Mouse (Mus musculus) liver, postnatal 0 days (tissue): Measurements from ENCODE around the gene Abl2. TPM values are rescaled to one million over a fixed set of nuclear protein-coding genes. Genes with fewer than 3 reads are reported as not detected.

Experiments used
- ATAC-seq: fragments of 200-750 bp; cut with Nextera tagmentation; 2 replicates; pipeline ENCODE4 v1.8.0; 2017; ENCODE audit warnings: mild to moderate bottlenecking, moderate library complexity
- DNase-seq: peaks from one replicate; pipeline ENCODE4 v3.0.0-alpha.2; 2016
- H3K27ac ChIP-seq: fragments of 300-500 bp; sonication (generic); 2 replicates; pipeline ENCODE4 v1.5.1; 2014; ENCODE audit warnings: antibody characterized with exemption, moderate library complexity, mild to moderate bottlenecking, low read depth
- H3K27me3 ChIP-seq: fragments of 300-500 bp; sonication (generic); 2 replicates; pipeline ENCODE4 v1.6.1; 2014; ENCODE audit warnings: low read length, control low read depth, mixed read lengths; ENCODE audit not compliant: insufficient read depth
- H3K36me3 ChIP-seq: fragments of 300-500 bp; sonication (generic); replicated peaks from 2 replicates; pipeline ENCODE4 v1.6.1; 2014; ENCODE audit warnings: mild to moderate bottlenecking, control low read depth, low read length, moderate library complexity, mixed read lengths; ENCODE audit not compliant: insufficient read depth
- H3K4me1 ChIP-seq: fragments of 300-500 bp; sonication (generic); 2 replicates; pipeline ENCODE4 v1.6.1; 2014; ENCODE audit warnings: antibody characterized with exemption, mild to moderate bottlenecking, control low read depth; ENCODE audit not compliant: insufficient read depth
- H3K4me2 ChIP-seq: fragments of 300-500 bp; sonication (generic); 2 replicates; pipeline ENCODE4 v1.6.1; 2014; ENCODE audit warnings: low read depth, mild to moderate bottlenecking, low read length, moderate library complexity, mixed read lengths
- H3K4me3 ChIP-seq: fragments of 300-500 bp; sonication (generic); 2 replicates; pipeline ENCODE4 v1.5.1; 2014; ENCODE audit warnings: low read depth, low read length
- H3K9ac ChIP-seq: fragments of 300-500 bp; sonication (generic); replicated peaks from 2 replicates; pipeline ENCODE4 v1.6.1; 2014; ENCODE audit warnings: mild to moderate bottlenecking, moderate library complexity
- H3K9me3 ChIP-seq: fragments of 300-500 bp; sonication (generic); 2 replicates; pipeline ENCODE4 v1.6.1; 2016; ENCODE audit warnings: mild to moderate bottlenecking, control low read depth, low read length, mixed read lengths
- CTCF ChIP-seq: sonication (generic); IDR thresholded peaks from 2 replicates; pipeline ENCODE4 v1.5.1; 2016; ENCODE audit warnings: antibody characterized with exemption, low read depth
- EP300 ChIP-seq: IDR thresholded peaks from 2 replicates; pipeline ENCODE4 v1.6.1; 2016; ENCODE audit warnings: antibody characterized with exemption, low read depth, mild to moderate bottlenecking
- WGBS: fragments of 180-500 bp; shearing (Covaris S2); extraction: QIAGEN DNeasy Blood & Tissue Kit; methylation state at CpG from one replicate; pipeline ENCODE4 v1.1.7; 2014; ENCODE audit not compliant: insufficient replicate concordance; 5-methylcytosine and 5-hydroxymethylcytosine counted together
- polyA plus RNA-seq: library from polyadenylated mRNA; unstranded; fragments of >200 nt; fragmentation: Nextera tagmentation; extraction: Ambion mirVana; gene quantifications from 2 replicates; pipeline ENCODE4 v1.2.1, GENCODE M21; 2015

Gene Abl2
- polyA plus RNA-seq, 1 experiment from 2014 or later = 0.89 TPM

- no peak for DNase-seq
- Histone ChIP-seq H3K4me2 (no peak overlapping the region), H3K4me1 (peaks cover 3% of the 10 kb centered on the region; the same call in 1 of the 2 replicates), H3K9me3 (no peaks in the 10 kb centered on the region), H3K27ac (no peak overlapping the region), H3K27me3 (no peaks in the 10 kb centered on the region), H3K4me3 (no peak overlapping the region), H3K9ac (no peak overlapping the region), H3K36me3 (peaks cover 5% of the 10 kb centered on the region; the same call in 1 of the 2 replicates)
- 68% methylated on average over 11 of the region's 11 CpGs for WGBS
- TF ChIP-seq CTCF = no peak
- no peak for TF ChIP-seq EP300
- no peak for ATAC-seq
Observed at GRCm38 (mm10) chr1:156669208-156669983, 110.8 kb downstream of the Abl2 start.

GRCm38 (mm10) chr1:156671921-156672320 lies 113.3 kb downstream of the Abl2 start:
- Histone ChIP-seq H3K4me2 (no peak overlapping the region), H3K4me1 (peaks cover 8% of the 10 kb centered on the region; the same call in 1 of the 2 replicates), H3K9me3 (no peaks in the 10 kb centered on the region), H3K27ac (no peak overlapping the region), H3K36me3 (no peaks in the 10 kb centered on the region), H3K9ac (no peak overlapping the region), H3K27me3 (no peaks in the 10 kb centered on the region), H3K4me3 (no peak overlapping the region)
- WGBS = 77% methylated on average over 3 of the region's 3 CpGs
- TF ChIP-seq CTCF (no peak), EP300 (no peak)
- DNase-seq (no peak), ATAC-seq (no peak)

GRCm38 (mm10) chr1:156672720-156673475 lies 114.3 kb downstream of the Abl2 start:
- H3K4me3 ChIP-seq = peak overlapping the region; percentile 78
- H3K36me3 ChIP-seq = no peaks in the 10 kb centered on the region
- 8% methylated on average over 14 of the region's 14 CpGs for WGBS
- H3K4me1 ChIP-seq = peaks cover 8% of the 10 kb centered on the region; the same call in 1 of the 2 replicates
- no peak for TF ChIP-seq CTCF
- no peak for TF ChIP-seq EP300
- no peaks in the 10 kb centered on the region for H3K9me3 ChIP-seq
- peak overlapping the region; percentile 97 for H3K4me2 ChIP-seq
- H3K27me3 ChIP-seq = no peaks in the 10 kb centered on the region
- no peak; the same call in 1 of the 2 replicates for ATAC-seq
- no peak for DNase-seq
- H3K9ac ChIP-seq = peak overlapping the region; percentile 79
- peak overlapping the region; percentile 81 for H3K27ac ChIP-seq

GRCm38 (mm10) chr1:156673476-156674194 lies 115.0 kb downstream of the Abl2 start:
- WGBS = under 1% methylated on average over 29 of the region's 29 CpGs
- Histone ChIP-seq H3K4me3 (peak overlapping the region; percentile 78), H3K27ac (peak overlapping the region; percentile 81), H3K9me3 (no peaks in the 10 kb centered on the region), H3K4me1 (peaks cover 8% of the 10 kb centered on the region; the same call in 1 of the 2 replicates), H3K27me3 (no peaks in the 10 kb centered on the region), H3K36me3 (no peaks in the 10 kb centered on the region), H3K4me2 (peak overlapping the region; percentile 97), H3K9ac (peak overlapping the region; percentile 79)
- ATAC-seq = peak; percentile 35
- TF ChIP-seq EP300 = no peak
- peak; percentile 40 for DNase-seq

GRCm38 (mm10) chr1:156674195-156675000 lies 115.8 kb downstream of the Abl2 start, which contains the start of gene Tor3a:
Gene Tor3a (minus strand): TSS chr1:156674356.
- Histone ChIP-seq H3K27me3 (no peaks in the 10 kb centered on the region), H3K4me3 (peak within 1 kb of the TSS; percentile 78), H3K9me3 (no peaks in the 10 kb centered on the region), H3K4me2 (peak within 1 kb of the TSS; percentile 97), H3K4me1 (peaks cover 8% of the 10 kb centered on the region; the same call in 1 of the 2 replicates), H3K27ac (peak within 1 kb of the TSS; percentile 81), H3K9ac (peak within 1 kb of the TSS; percentile 79), H3K36me3 (peaks cover 1% of the 10 kb centered on the region; the same call in 1 of the 2 replicates)
- TF ChIP-seq EP300 (no peak), CTCF (no peak)
- 4% methylated on average over 37 of the region's 37 CpGs for WGBS
- peak; percentile 83 for DNase-seq
- peak; percentile 89 for ATAC-seq
